8 mouse cellular contexts compared by ENCODE assay signal in the genomic region with DNA sequence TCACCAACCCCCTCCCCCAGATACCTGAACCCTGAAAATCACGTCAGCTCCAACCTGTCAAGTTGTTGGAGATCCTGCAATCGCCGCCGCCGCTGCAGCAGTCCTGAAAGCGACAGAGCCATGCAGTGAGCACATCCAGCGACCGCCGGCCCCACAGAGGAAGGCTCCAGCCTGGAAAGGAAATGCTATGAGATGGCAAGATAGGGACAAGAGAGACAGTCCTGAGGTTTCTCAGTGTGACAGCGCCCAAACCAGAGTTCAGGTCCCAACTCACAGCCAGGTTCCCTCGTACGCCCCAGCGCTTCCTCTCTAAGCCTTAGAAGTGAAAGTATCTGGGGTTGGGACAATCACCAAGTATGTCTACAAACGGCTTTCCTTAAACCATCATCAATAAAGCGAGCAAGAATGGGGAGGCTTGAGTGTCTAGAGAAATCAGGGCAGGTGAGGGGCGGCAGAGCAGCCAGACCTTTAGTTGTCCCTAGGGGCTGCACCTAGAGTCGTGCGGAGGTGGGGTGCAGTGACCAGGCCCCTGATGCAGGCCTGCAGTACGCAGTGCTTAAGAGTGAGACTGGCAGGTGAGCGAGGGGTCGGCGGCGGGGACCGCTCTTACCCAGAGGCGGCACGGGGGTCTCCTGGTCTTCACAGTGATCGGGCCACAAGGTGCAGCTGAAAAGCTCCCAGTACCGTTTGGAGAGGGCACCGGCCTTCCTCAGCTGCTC. TPM values are rescaled to one million over a fixed set of nuclear protein-coding genes. Genes with fewer than 3 reads are reported as not detected.
DNase-seq lines count a peak whose midpoint lies in the region; ATAC-seq lines count a peak whose summit lies in the region.

No protein-coding gene starts in this region.

- peak overlapping the region; percentile 61 for H3K9ac ChIP-seq in embryonic facial prominence, embryonic 11.5 days (replicated peaks; ENCODE audit: low read length)
- H3K9ac ChIP-seq in limb, embryonic 13.5 days = peak overlapping the region; percentile 72
- peak overlapping the region; percentile 55 for H3K9ac ChIP-seq in midbrain, embryonic 14.5 days (replicated peaks; ENCODE audit: low read length)

- H3K27ac ChIP-seq in embryonic facial prominence, embryonic 11.5 days (replicated peaks; ENCODE audit: low read depth, low read length) = no peak overlapping the region
- H3K27ac ChIP-seq in limb, embryonic 13.5 days = no peak overlapping the region
- H3K27ac ChIP-seq in midbrain, embryonic 14.5 days (replicated peaks; ENCODE audit: low read depth, low read length) = no peak overlapping the region

- peak; percentile 96 for DNase-seq in heart, adult 11 months
- DNase-seq in heart, postnatal 25 days (ENCODE audit: low spot score) = no peak
- DNase-seq in embryonic facial prominence, embryonic 11.5 days (ENCODE audit: low spot score) = peak; percentile 32
- DNase-seq in heart, postnatal 36 days = peak; percentile 44 to 58
- peak; percentile 47 for DNase-seq in midbrain, embryonic 14.5 days
- DNase-seq in testis, postnatal 14 days (ENCODE audit: low spot score) = peak; percentile 34
- no peak for DNase-seq in urinary bladder, adult 2 months (ENCODE audit: low spot score)

- H3K4me1 ChIP-seq in embryonic facial prominence, embryonic 11.5 days (ENCODE audit: control insufficient read depth, insufficient read depth, low read length) = no peaks in the 10 kb centered on the region
- H3K4me1 ChIP-seq in limb, embryonic 13.5 days = peaks cover 23% of the 10 kb centered on the region
- peaks cover 12% of the 10 kb centered on the region for H3K4me1 ChIP-seq in midbrain, embryonic 14.5 days (ENCODE audit: control insufficient read depth, insufficient read depth, low read length)

- peak overlapping the region; percentile 96 for H3K4me2 ChIP-seq in embryonic facial prominence, embryonic 11.5 days (ENCODE audit: low read depth, low read length)
- H3K4me2 ChIP-seq in limb, embryonic 13.5 days (replicated peaks) = peak overlapping the region; percentile 99
- H3K4me2 ChIP-seq in midbrain, embryonic 14.5 days (ENCODE audit: low read length) = peak overlapping the region; percentile 95

- ATAC-seq in embryonic facial prominence, embryonic 11.5 days (replicated peaks; ENCODE audit: insufficient number of reproducible peaks, low FRiP score, low TSS enrichment, low read depth) = no peak; the same call in 1 of the 2 replicates
- peak; percentile 41; the same call in 1 of the 2 replicates for ATAC-seq in limb, embryonic 13.5 days (ENCODE audit: low FRiP score, low read depth)
- 0 out of 2 replicates have a peak, but pooled peaks have one; percentile 22 for ATAC-seq in midbrain, embryonic 14.5 days (ENCODE audit: low FRiP score, low TSS enrichment)

- 0 out of 2 replicates have a peak, but pooled peaks cover 2% of the 10 kb centered on the region for H3K27me3 ChIP-seq in embryonic facial prominence, embryonic 11.5 days (ENCODE audit: control insufficient read depth, insufficient read depth, low read length)
- H3K27me3 ChIP-seq in limb, embryonic 13.5 days = no peaks in the 10 kb centered on the region
- 0 out of 2 replicates have a peak, but pooled peaks cover 4% of the 10 kb centered on the region for H3K27me3 ChIP-seq in midbrain, embryonic 14.5 days (ENCODE audit: control insufficient read depth, insufficient read depth, low read length)

- no peaks in the 10 kb centered on the region for H3K9me3 ChIP-seq in embryonic facial prominence, embryonic 11.5 days (replicated peaks; ENCODE audit: control insufficient read depth, low read length)
- H3K9me3 ChIP-seq in limb, embryonic 13.5 days = no peaks in the 10 kb centered on the region
- H3K9me3 ChIP-seq in midbrain, embryonic 14.5 days (ENCODE audit: control insufficient read depth, low read length) = no peaks in the 10 kb centered on the region

- peak overlapping the region; percentile 57 for H3K4me3 ChIP-seq in embryonic facial prominence, embryonic 11.5 days (ENCODE audit: low read depth, low read length)
- H3K4me3 ChIP-seq in limb, embryonic 13.5 days = peak overlapping the region; percentile 65
- H3K4me3 ChIP-seq in midbrain, embryonic 14.5 days (replicated peaks; ENCODE audit: low read depth, low read length) = peak overlapping the region; percentile 48

- intact Hi-C loops in heart, postnatal 25 days (cut with DNase I) = loop anchor here (2.0 to 5.0 kb wide), 2 partner anchors 19 to 116 kb away; a partner anchor contains a TSS
- intact Hi-C loops in heart, postnatal 36 days (cut with DNase I) = loop anchor here (2.0 kb wide), 2 partner anchors 17 to 45 kb away; a partner anchor contains a TSS

- H3K36me3 ChIP-seq in embryonic facial prominence, embryonic 11.5 days (replicated peaks; ENCODE audit: control insufficient read depth, insufficient read depth, low read depth, low read length) = no peaks in the 10 kb centered on the region
- H3K36me3 ChIP-seq in limb, embryonic 13.5 days = peaks cover 2% of the 10 kb centered on the region; the same call in 1 of the 2 replicates
- no peaks in the 10 kb centered on the region for H3K36me3 ChIP-seq in midbrain, embryonic 14.5 days (ENCODE audit: control insufficient read depth, insufficient read depth, low read length)

- WGBS in embryonic facial prominence, embryonic 11.5 days = under 1% methylated on average over 29 of the region's 29 CpGs
- WGBS in limb, embryonic 13.5 days = 2% methylated on average over 29 of the region's 29 CpGs
- 2% methylated on average over 29 of the region's 29 CpGs for WGBS in midbrain, embryonic 14.5 days

RNA-seq across cellular contexts. Expression of a gene that starts 0.5 kb away (rescaled TPM):
- 10 to 100 TPM in 1 of 2 experiments, 1 to 10 TPM in 1; 9.2 to 10.6 TPM for total RNA-seq in heart, postnatal 25 days (2021)
- polyA plus RNA-seq in embryonic facial prominence, embryonic 11.5 days (2014; fragmentation: Nextera tagmentation; extraction: Ambion mirVana) = 3.3 and 4.0 TPM in 2 replicates
- total RNA-seq in heart, postnatal 36 days (2021) = 10 to 100 TPM; 10.8 to 14.2 TPM
- 8.3 and 8.4 TPM in 2 replicates for polyA plus RNA-seq in limb, embryonic 13.5 days (2015; fragmentation: Nextera tagmentation; extraction: Ambion mirVana)
- polyA plus RNA-seq in midbrain, embryonic 14.5 days (2014; fragmentation: Nextera tagmentation; extraction: Ambion mirVana) = 1.6 and 4.6 TPM in 2 replicates
- polyA plus RNA-seq in urinary bladder, adult 2 months (2012; rRNA removed) = 21.3 and 24.3 TPM in 2 replicates

RNA-seq across cellular contexts. Expression of a gene that starts 45.3 kb away (rescaled TPM):
- total RNA-seq in heart, postnatal 25 days (2021) = 10 to 100 TPM; 48.1 to 51.9 TPM
- polyA plus RNA-seq in embryonic facial prominence, embryonic 11.5 days (2014; fragmentation: Nextera tagmentation; extraction: Ambion mirVana) = 20.9 and 24.0 TPM in 2 replicates
- 10 to 100 TPM; 55.4 to 56.6 TPM for total RNA-seq in heart, postnatal 36 days (2021)
- polyA plus RNA-seq in limb, embryonic 13.5 days (2015; fragmentation: Nextera tagmentation; extraction: Ambion mirVana) = 24.3 and 27.7 TPM in 2 replicates
- 28.2 and 34.3 TPM in 2 replicates for polyA plus RNA-seq in midbrain, embryonic 14.5 days (2014; fragmentation: Nextera tagmentation; extraction: Ambion mirVana)
- polyA plus RNA-seq in urinary bladder, adult 2 months (2012; rRNA removed) = 31.7 and 39.2 TPM in 2 replicates

Comparison
In these comparisons a context has a peak if more than half of its experiments do, and no peak if none do; other contexts are left out.
1. DNase-seq: peak in heart, adult 11 months (single experiment), embryonic facial prominence, embryonic 11.5 days (single experiment), heart, postnatal 36 days (2 of 2), midbrain, embryonic 14.5 days (single experiment) and testis, postnatal 14 days (single experiment); none in heart, postnatal 25 days (single experiment) and urinary bladder, adult 2 months (single experiment).
2. Peak in every context shown above with its lines, with median percentiles within 50 percentile points of each other: H3K4me2 ChIP-seq, H3K4me3 ChIP-seq and H3K9ac ChIP-seq.